Mouse (Mus musculus) liver, postnatal 0 days (tissue): ENCODE data around the gene Tmed6.

Experiments used
- CTCF ChIP-seq: sonication (generic); IDR thresholded peaks from 2 replicates; pipeline ENCODE4 v1.5.1; 2016; ENCODE audit warnings: antibody characterized with exemption, low read depth
- EP300 ChIP-seq: IDR thresholded peaks from 2 replicates; pipeline ENCODE4 v1.6.1; 2016; ENCODE audit warnings: antibody characterized with exemption, low read depth, mild to moderate bottlenecking

- no peak for TF ChIP-seq CTCF
- no peak for TF ChIP-seq EP300
These were observed 20.6 kb upstream of the Tmed6 start for GRCm38 (mm10) chr8:107086018-107086417.
